11 mouse cellular contexts compared by ENCODE assay signal in genomic region chr5:128704134-128704904, GRCm38 (mm10). TPM values are rescaled to one million over a fixed set of nuclear protein-coding genes. Genes with fewer than 3 reads are reported as not detected.
DNase-seq lines count a peak whose midpoint lies in the region; ATAC-seq and TF ChIP-seq lines count a peak whose summit lies in the region.
"Had no signal": no experiment of that assay in that cellular context is flagged by ENCODE, and none has a peak within 500 bp of the region (broad histone marks: within the 10 kb centered on the region; RNA-seq: fewer than 3 reads in every experiment).

No protein-coding gene starts in this region.

- no peaks in the 10 kb centered on the region; the same call in 1 of the 2 replicates for H3K9me3 ChIP-seq in liver, embryonic 14.5 days (ENCODE audit: control insufficient read depth, low read length)
- H3K9me3 ChIP-seq in liver, embryonic 11.5 days (ENCODE audit: control insufficient read depth, low read length): no peaks in the 10 kb centered on the region
- H3K9me3 ChIP-seq in embryonic facial prominence, embryonic 13.5 days: 0 out of 2 replicates have a peak, but pooled peaks cover 3% of the 10 kb centered on the region
- no peaks in the 10 kb centered on the region for H3K9me3 ChIP-seq in intestine, embryonic 15.5 days

- H3K27ac ChIP-seq in liver, embryonic 14.5 days: no peak overlapping the region
- H3K27ac ChIP-seq in liver, embryonic 11.5 days (ENCODE audit: low read depth, low read length): no peak overlapping the region
- H3K27ac ChIP-seq in embryonic facial prominence, embryonic 13.5 days: no peak overlapping the region; the same call in 1 of the 2 replicates
- H3K27ac ChIP-seq in intestine, embryonic 15.5 days: no peak overlapping the region
- H3K27ac ChIP-seq in gastrocnemius, adult 2 months: no peak overlapping the region

- H3K9ac ChIP-seq in liver, embryonic 14.5 days (replicated peaks): no peak overlapping the region
- H3K9ac ChIP-seq in liver, embryonic 11.5 days (ENCODE audit: low read depth, low read length): no peak overlapping the region
- H3K9ac ChIP-seq in embryonic facial prominence, embryonic 13.5 days: no peak overlapping the region
- no peak overlapping the region for H3K9ac ChIP-seq in intestine, embryonic 15.5 days

- H3K36me3 ChIP-seq in liver, embryonic 14.5 days (replicated peaks; ENCODE audit: control insufficient read depth, insufficient read depth, low read depth): no peaks in the 10 kb centered on the region
- H3K36me3 ChIP-seq in liver, embryonic 11.5 days (ENCODE audit: control insufficient read depth, insufficient read depth, low read length): no peaks in the 10 kb centered on the region
- H3K36me3 ChIP-seq in embryonic facial prominence, embryonic 13.5 days: no peaks in the 10 kb centered on the region
- no peaks in the 10 kb centered on the region for H3K36me3 ChIP-seq in intestine, embryonic 15.5 days

- no peaks in the 10 kb centered on the region for H3K27me3 ChIP-seq in liver, embryonic 14.5 days (ENCODE audit: control insufficient read depth, insufficient read depth, low read length)
- H3K27me3 ChIP-seq in liver, embryonic 11.5 days (replicated peaks; ENCODE audit: control insufficient read depth, insufficient read depth, low read length): no peaks in the 10 kb centered on the region
- no peaks in the 10 kb centered on the region for H3K27me3 ChIP-seq in embryonic facial prominence, embryonic 13.5 days
- H3K27me3 ChIP-seq in intestine, embryonic 15.5 days (replicated peaks): no peaks in the 10 kb centered on the region

- ATAC-seq in liver, embryonic 14.5 days (ENCODE audit: insufficient read depth): no peak
- ATAC-seq in liver, embryonic 11.5 days (replicated peaks; ENCODE audit: low FRiP score): no peak
- no peak for ATAC-seq in embryonic facial prominence, embryonic 13.5 days (ENCODE audit: insufficient number of reproducible peaks, insufficient read depth, low FRiP score, low TSS enrichment, low read depth)
- no peak for ATAC-seq in intestine, embryonic 15.5 days

- peak; percentile 20; the same call in 1 of the 2 replicates for TF ChIP-seq CTCF in liver, embryonic 14.5 days (IDR thresholded peaks at IDR 0.05; ENCODE audit: low read depth)
- no peak for TF ChIP-seq CTCF in gastrocnemius, adult 2 months (IDR thresholded peaks at IDR 0.05)

- H3K4me2 ChIP-seq in liver, embryonic 14.5 days (ENCODE audit: low read depth): no peak overlapping the region
- no peak overlapping the region; the same call in 1 of the 2 replicates for H3K4me2 ChIP-seq in liver, embryonic 11.5 days
- H3K4me2 ChIP-seq in embryonic facial prominence, embryonic 13.5 days: peak overlapping the region; percentile 45
- H3K4me2 ChIP-seq in intestine, embryonic 15.5 days (replicated peaks): peak overlapping the region; percentile 33; the same call in 1 of the 2 replicates

- WGBS in liver, embryonic 14.5 days (ENCODE audit: insufficient replicate concordance): 40% methylated on average over 16 of the region's 19 CpGs
- 36% methylated on average over 16 of the region's 19 CpGs for whole genome bisulfite sequencing in liver, embryonic 11.5 days
- WGBS in embryonic facial prominence, embryonic 13.5 days: 40% methylated on average over 15 of the region's 19 CpGs
- 37% methylated on average over 18 of the region's 19 CpGs for WGBS in intestine, embryonic 15.5 days

- H3K4me3 ChIP-seq in liver, embryonic 14.5 days (ENCODE audit: insufficient read depth in 1 of 2, low read depth in 2 of 2, low read length in 2 of 2): no peak overlapping the region
- H3K4me3 ChIP-seq in liver, embryonic 11.5 days (ENCODE audit: low read depth, low read length): no peak overlapping the region
- H3K4me3 ChIP-seq in embryonic facial prominence, embryonic 13.5 days: no peak overlapping the region
- H3K4me3 ChIP-seq in intestine, embryonic 15.5 days (replicated peaks): no peak overlapping the region
- no peak overlapping the region for H3K4me3 ChIP-seq in gastrocnemius, adult 2 months

- no peak for DNase-seq in liver, embryonic 14.5 days (ENCODE audit: low read depth in 3 of 3, low spot score in 3 of 3)
- DNase-seq in liver, embryonic 11.5 days (ENCODE audit: low spot score): no peak
- DNase-seq in retina, postnatal 1 day: peak; percentile 64
- DNase-seq in ovary, adult 18-20 months (ENCODE audit: low spot score): no peak
- no peak for DNase-seq in urinary bladder, adult 2 months (ENCODE audit: low spot score)
- no peak for DNase-seq in gastrocnemius, adult 2 months
- DNase-seq: adrenal gland, adult 2 months had no signal

- H3K4me1 ChIP-seq in liver, embryonic 14.5 days (replicated peaks; ENCODE audit: control insufficient read depth in 2 of 2, insufficient read depth in 2 of 2, low read length in 1 of 2): no peaks in the 10 kb centered on the region
- H3K4me1 ChIP-seq in liver, embryonic 11.5 days (replicated peaks; ENCODE audit: control insufficient read depth, insufficient read depth, low read length): no peaks in the 10 kb centered on the region
- peaks cover 11% of the 10 kb centered on the region for H3K4me1 ChIP-seq in embryonic facial prominence, embryonic 13.5 days
- H3K4me1 ChIP-seq in intestine, embryonic 15.5 days (replicated peaks): peaks cover 2% of the 10 kb centered on the region; the same call in 1 of the 2 replicates

- intact Hi-C loops in gastrocnemius, adult 2 months (cut with DNase I): no loop called here

- no peak for TF ChIP-seq EP300 in liver, embryonic 14.5 days (IDR thresholded peaks at IDR 0.05; ENCODE audit: low read depth)

RNA-seq across cellular contexts. Expression of gene Piwil1, which starts 2.0 kb away (rescaled TPM):
- polyA plus RNA-seq in liver, embryonic 14.5 days (2012; rRNA removed): not detected in 2 replicates
- not detected in 2 replicates for polyA plus RNA-seq in liver, embryonic 14.5 days (2014; fragmentation: Nextera tagmentation; extraction: Ambion mirVana)
- not detected in 2 replicates for polyA plus RNA-seq in liver, embryonic 11.5 days (2014; fragmentation: Nextera tagmentation; extraction: Ambion mirVana)
- not detected in 2 replicates for polyA plus RNA-seq in embryonic facial prominence, embryonic 13.5 days (2015; fragmentation: Nextera tagmentation; extraction: Ambion mirVana)
- not detected in 2 replicates for polyA plus RNA-seq in intestine, embryonic 15.5 days (2015; fragmentation: Nextera tagmentation; extraction: Ambion mirVana)
- not detected in 2 replicates for polyA plus RNA-seq in urinary bladder, adult 2 months (2012; rRNA removed)
- not detected for total RNA-seq in gastrocnemius, adult 2 months (2021)
- total RNA-seq: adrenal gland, adult 2 months; hematopoietic stem cell, adult 5-6 weeks had no signal
- polyA plus RNA-seq: small intestine, adult 2 months had no signal

Comparison
In these comparisons a context has a peak if more than half of its experiments do, and no peak if none do; other contexts are left out.
1. H3K4me2 ChIP-seq: peak in embryonic facial prominence, embryonic 13.5 days (single experiment) and intestine, embryonic 15.5 days (single experiment); none in liver, embryonic 14.5 days (single experiment) and liver, embryonic 11.5 days (single experiment).